Mouse (Mus musculus) stomach, postnatal 0 days (tissue): ENCODE measurements around the gene Kcnip4.

ENCODE experiments used
- CTCF ChIP-seq: IDR thresholded peaks from 2 replicates; pipeline ENCODE4 v1.5.1; 2016; ENCODE audit warnings: antibody characterized with exemption, low read depth, mild to moderate bottlenecking, moderate library complexity
- EP300 ChIP-seq: optimal IDR thresholded peaks from 2 replicates; pipeline ENCODE3; 2016; ENCODE audit warnings: antibody characterized with exemption

GRCm38 (mm10) chr5:48448888-48449287, 1075.8 kb downstream of the Kcnip4 start:
- no peak for TF ChIP-seq CTCF
- no peak for TF ChIP-seq EP300
